Mouse (Mus musculus) cerebellum, adult 8-10 months (tissue): ENCODE measurements around the gene AI661453.
"Not testable (repeated sequence)": the region's sequence is repeated elsewhere in the genome, so short reads cannot be mapped to it uniquely, and the experiment has no call there.

Experiments
- DNase-seq: peaks from one replicate; pipeline ENCODE4 v3.0.0; 2022

Gene AI661453

GRCm38 (mm10) chr17:47468063-47468462 is 31.6 kb downstream of the AI661453 start:
- DNase-seq, result no peak

- no peak for DNase-seq
Measured at GRCm38 (mm10) chr17:47468466-47468865, 32.1 kb downstream of the AI661453 start.

DNA sequence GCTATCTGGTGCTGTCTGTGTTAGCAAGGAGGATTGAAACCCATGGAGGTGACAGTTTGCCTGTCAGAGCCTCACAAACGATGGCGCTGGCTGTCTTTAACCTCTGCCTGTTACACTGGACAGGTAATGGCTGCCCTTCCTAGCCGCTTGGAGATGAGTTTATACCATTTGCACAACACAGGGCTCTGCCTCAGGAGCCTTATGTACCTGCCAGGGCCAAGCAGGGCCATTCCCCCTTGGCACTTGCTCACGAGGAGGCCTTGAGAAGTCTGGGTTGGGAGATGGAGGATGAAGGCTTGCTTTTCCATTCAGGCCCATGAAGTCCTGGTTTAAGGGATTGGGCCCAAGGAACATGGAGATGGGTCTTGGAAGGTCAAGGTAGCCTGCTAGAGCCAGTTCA is 33.2 kb downstream of the AI661453 start:
- peak; percentile 20 for DNase-seq

DNA sequence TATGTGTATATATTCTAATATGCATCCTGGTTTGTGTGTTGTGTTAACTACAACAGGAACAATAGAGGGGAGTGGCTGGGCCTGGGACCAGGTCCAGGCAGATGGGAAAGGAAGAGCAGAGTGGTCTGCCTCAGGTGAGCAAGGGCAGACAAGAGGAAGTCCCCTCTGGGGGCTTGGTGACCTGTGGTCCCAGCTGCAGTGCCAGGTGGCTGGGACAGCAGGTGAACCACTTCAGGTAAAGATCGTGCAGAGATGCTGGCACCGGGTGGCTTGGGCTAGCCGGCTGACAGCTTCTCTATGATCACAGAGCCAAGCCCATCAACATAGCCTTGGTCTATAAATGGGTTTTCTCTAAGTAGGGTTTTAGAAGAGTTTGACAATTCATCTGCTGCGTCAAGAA is 33.7 kb downstream of the AI661453 start:
- DNase-seq, result peak; percentile 66

DNA sequence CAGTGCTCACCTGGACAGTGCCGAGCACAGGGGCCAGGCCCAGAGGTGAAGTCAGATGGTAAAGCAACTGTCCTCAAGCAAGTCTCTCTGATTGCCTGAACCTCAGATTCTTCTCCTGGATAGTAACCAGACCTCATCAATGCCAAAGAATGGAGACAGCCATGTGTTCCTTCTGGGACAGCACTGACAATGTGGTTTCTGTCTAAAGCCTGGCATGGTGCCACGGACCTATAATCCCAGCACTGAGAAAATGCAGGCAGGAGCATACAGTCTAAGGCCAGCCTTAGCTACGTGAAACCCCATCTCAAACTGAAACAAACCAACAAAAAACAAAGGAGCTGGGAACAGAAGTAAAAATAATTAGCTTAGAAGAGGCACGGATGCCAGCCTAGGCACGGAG is 34.3 kb downstream of the AI661453 start:
- peak; percentile 69 for DNase-seq

DNA sequence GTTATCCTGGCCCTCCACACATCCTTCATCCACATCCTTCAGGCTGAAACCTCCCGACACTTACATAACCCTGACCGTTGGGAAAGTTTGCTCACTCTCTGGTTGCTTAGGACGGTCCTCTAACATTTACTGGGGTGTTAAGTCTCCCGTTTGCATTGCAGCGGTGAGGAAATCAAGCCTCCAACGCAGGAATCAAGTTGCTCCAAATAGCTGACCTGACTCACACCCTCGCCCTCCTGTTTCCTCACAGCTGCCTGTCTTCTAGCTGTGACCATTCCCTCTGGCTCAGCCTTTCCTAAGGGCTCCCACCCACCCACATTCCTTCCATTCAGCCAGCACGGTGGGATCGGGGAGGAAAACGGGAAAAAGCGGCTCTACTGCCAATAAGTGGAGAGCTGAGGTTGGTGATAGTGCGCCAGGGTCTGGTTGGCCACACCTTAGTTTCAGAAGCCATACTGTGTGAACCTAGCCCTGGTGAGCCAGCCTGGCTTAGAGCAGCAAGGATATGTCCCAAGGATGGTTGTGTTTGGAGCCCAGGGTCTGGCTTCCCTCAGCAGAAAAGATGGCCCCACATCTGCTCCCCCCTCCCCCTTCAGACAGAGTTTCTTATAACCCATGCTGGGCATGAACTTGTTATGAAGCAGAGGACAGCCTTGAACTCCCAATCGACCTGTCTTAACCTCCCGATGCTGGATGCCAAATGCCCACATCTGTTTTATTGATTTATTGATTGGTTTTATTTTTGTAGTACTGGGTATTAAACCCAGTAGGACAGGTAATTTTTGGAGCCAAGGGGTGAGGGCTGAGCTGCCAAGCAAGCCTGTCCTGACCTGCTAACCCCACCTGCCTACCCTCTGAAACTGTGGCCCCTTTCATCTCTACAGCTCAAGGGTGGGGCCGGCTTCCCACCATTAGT is 36.3 kb downstream of the AI661453 start:
- DNase-seq, result no peak

- DNase-seq, result peak; percentile 28
Measured at GRCm38 (mm10) chr17:47473434-47473974, 37.1 kb downstream of the AI661453 start.

GRCm38 (mm10) chr17:47474250-47474649 is 37.8 kb downstream of the AI661453 start:
- no peak for DNase-seq

DNA sequence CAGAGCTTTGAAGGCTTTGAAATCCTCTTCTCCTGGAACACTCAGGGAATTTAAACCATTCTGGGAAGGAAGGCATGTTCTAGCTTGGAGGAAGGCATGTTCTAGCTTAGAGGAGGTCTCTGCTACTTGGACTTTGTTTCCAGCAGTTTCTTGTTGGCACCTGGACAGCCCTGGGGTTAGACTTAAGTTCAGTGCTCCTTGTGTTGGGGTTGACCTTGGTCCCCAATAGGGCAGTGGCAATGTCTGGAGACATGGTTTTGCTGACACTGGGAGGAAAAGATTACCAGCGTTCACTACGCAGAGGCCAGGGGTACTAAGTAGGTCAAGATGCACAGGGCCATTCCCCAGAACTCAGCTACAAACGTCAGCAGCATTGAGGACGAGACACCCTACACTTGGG is 38.8 kb downstream of the AI661453 start:
- DNase-seq, result no peak

GRCm38 (mm10) chr17:47475714-47476113 is 39.3 kb downstream of the AI661453 start:
- DNase-seq, result no peak

DNA sequence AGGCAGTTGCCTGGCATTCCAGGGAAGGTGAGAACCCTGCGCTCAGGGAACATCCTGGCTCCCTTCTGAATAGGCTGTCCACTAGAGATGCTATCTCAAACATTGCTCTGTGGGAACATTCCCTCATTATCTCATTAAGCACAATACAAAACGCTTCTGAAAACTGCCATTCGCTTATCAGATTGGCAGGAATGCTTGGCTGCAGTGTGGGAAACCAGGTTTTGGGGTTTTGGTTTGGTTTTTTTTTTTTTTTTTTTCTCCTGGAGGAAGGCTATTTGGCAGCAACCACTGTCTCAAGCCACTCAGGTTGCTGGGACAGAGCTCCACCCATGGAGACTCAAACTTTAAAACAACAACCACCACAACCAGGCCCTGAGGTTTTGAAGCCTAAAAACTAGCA is 43.5 kb downstream of the AI661453 start:
- no peak for DNase-seq

GRCm38 (mm10) chr17:47482401-47482800 is 46.0 kb downstream of the AI661453 start:
- DNase-seq, result no peak

DNA sequence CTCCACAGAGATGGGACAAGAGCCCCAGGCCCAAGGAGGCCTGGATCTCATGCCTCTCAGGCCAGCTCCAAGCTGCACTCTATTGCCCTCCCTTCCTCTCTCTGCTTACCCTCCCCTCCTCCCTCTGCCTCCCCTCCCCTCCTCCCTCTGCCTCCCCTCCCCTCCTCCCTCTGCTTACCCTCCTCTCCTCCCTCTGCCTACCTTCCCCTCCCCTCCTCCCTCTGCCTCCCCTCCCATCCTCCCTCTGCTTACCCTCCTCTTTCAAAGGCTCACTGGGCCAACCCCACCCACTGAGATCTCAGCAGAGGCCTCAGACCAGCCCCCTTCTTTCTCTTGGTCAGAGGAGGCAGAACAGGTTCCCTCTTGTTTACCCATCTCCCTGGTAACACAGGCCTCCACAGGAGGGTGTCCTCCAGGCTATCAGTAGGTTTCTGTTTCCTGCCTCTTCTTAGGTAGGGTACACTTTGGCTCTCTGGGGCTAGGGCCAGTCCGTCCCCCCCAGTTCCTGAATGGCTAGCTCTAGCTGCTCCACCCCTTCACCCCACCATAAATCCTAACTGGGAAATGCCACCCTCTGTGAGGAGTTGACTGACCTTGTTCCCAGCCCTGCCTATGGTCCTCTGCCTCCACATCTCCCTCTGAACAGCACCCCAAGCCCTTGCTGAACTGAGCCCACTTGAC is 48.0 kb downstream of the AI661453 start:
- DNase-seq, result no peak

DNA sequence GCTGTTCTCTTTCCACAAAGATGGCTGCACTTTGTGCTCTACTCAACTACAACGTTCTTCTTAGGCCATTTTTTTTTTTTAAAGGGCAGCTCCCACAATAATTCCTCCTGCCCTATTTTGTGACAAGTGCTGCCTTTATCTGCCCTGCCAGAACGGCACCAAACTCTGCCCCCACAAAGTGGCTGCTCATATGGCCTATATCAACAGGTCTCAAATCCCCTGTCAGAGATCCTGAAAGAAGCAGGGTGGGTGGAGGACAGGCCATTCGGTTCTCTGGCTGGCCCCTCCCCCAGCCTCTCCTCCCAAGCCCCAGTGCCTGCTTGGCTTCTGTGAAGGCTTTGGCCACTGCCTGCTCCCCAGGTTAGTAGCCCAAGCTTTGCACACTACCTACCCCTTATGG is 48.6 kb downstream of the AI661453 start:
- no peak for DNase-seq

- no peak for DNase-seq
Measured at GRCm38 (mm10) chr17:47485791-47486190, 49.4 kb downstream of the AI661453 start.

- no peak for DNase-seq
Measured at GRCm38 (mm10) chr17:47490791-47491190, 54.4 kb downstream of the AI661453 start.

GRCm38 (mm10) chr17:47492731-47493130 is 56.3 kb downstream of the AI661453 start:
- DNase-seq, result no peak

- DNase-seq, result no peak
Measured at GRCm38 (mm10) chr17:47493653-47494052, 57.2 kb downstream of the AI661453 start.

DNA sequence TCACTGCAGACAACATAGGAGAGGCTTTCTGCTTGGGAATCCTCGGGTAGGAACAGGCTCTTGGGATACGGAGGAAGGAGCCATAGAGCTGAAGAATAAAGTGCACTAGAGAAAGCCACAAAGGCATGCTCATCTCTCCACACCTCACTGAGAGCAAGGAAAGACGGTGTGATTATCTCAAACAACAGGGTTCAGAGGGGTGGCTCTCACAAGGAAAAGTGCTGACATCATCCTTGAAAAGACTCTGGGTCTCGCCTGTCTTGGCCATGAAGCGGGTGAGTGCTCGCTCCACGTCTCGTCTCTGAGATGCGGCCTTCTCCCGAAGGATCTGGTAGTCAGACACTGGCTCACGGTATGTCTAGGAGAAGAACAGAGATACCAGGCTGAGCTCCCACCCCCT is 57.7 kb downstream of the AI661453 start:
- no peak for DNase-seq

GRCm38 (mm10) chr17:47501531-47501930 is 65.1 kb downstream of the AI661453 start:
- no peak for DNase-seq

GRCm38 (mm10) chr17:47501946-47502706 is 65.7 kb downstream of the AI661453 start, which contains the start of gene Taf8:
TSS of gene Taf8 (minus strand) at chr17:47502292.
- peak; percentile 90 for DNase-seq

DNA sequence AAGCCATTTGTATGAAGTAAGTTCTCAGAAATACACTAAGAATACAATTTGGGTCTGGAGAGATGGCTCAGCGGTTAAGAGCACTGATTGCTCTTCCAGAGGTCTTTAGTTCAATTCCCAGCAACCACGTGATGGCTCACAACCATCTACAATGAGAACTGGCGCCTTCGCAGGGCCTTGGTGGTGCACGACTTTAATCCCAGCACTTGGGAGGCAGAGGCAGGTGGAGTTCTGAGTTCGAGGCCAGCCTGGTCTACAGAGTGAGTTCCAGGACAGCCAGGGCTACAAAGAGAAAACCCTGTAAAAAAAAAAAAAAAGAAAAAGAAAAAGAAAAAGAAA is 66.3 kb downstream of the AI661453 start:
- DNase-seq, result not testable (repeated sequence)

GRCm38 (mm10) chr17:47503689-47504088 is 67.3 kb downstream of the AI661453 start:
- no peak for DNase-seq
